Mouse (Mus musculus): Measurements from ENCODE around the gene Olfr304. TPM values are rescaled to one million over a fixed set of nuclear protein-coding genes. Genes with fewer than 3 reads are reported as not detected.
"Not testable (repeated sequence)": the region's sequence is repeated elsewhere in the genome, so short reads cannot be mapped to it uniquely, and the experiment has no call there.

Olfr304 gene
- polyA plus RNA-seq (2015; fragmentation: Nextera tagmentation; extraction: Ambion mirVana) = not detected in 2 replicates

- Histone ChIP-seq H3K9ac (replicated peaks; ENCODE audit: low read depth, low read length) (no peak within 1 kb of the TSS), H3K4me2 (ENCODE audit: low read length) (no peak within 1 kb of the TSS), H3K36me3 (ENCODE audit: control insufficient read depth, insufficient read depth) (no peaks in the 10 kb centered on the region), H3K4me3 (replicated peaks; ENCODE audit: low read length) (no peak within 1 kb of the TSS), H3K27me3 (replicated peaks; ENCODE audit: control insufficient read depth, insufficient read depth, low read length) (no peaks in the 10 kb centered on the region), H3K4me1 (replicated peaks; ENCODE audit: control insufficient read depth, insufficient read depth, low read length) (no peaks in the 10 kb centered on the region), H3K27ac (ENCODE audit: low read length) (no peak within 1 kb of the TSS), H3K9me3 (ENCODE audit: control insufficient read depth, low read length) (no peaks in the 10 kb centered on the region)
- 83% methylated on average over 1 of the region's 1 CpGs for WGBS
- ATAC-seq = no peak
These were observed at the start of gene Olfr304 for GRCm38 (mm10) chr7:86386558-86386957. TSS of gene Olfr304 (minus strand) at chr7:86386658.

GRCm38 (mm10) chr7:86403546-86403945, 17.1 kb upstream of the Olfr304 start, which contains the start of gene Olfr301:
TSS of gene Olfr301 (plus strand) at chr7:86403846.
- no peaks in the 10 kb centered on the region for H3K9me3 ChIP-seq (ENCODE audit: control insufficient read depth, low read length)
- H3K36me3 ChIP-seq (ENCODE audit: control insufficient read depth, insufficient read depth) = no peaks in the 10 kb centered on the region
- H3K27ac ChIP-seq (ENCODE audit: low read length) = no peak within 1 kb of the TSS
- no peak within 1 kb of the TSS for H3K4me3 ChIP-seq (replicated peaks; ENCODE audit: low read length)
- H3K4me2 ChIP-seq (ENCODE audit: low read length) = no peak within 1 kb of the TSS
- H3K9ac ChIP-seq (replicated peaks; ENCODE audit: low read depth, low read length) = no peak within 1 kb of the TSS
- no peaks in the 10 kb centered on the region for H3K27me3 ChIP-seq (replicated peaks; ENCODE audit: control insufficient read depth, insufficient read depth, low read length)
- ATAC-seq = no peak
- H3K4me1 ChIP-seq (replicated peaks; ENCODE audit: control insufficient read depth, insufficient read depth, low read length) = no peaks in the 10 kb centered on the region
- WGBS = 84% methylated on average over 2 of the region's 2 CpGs

DNA sequence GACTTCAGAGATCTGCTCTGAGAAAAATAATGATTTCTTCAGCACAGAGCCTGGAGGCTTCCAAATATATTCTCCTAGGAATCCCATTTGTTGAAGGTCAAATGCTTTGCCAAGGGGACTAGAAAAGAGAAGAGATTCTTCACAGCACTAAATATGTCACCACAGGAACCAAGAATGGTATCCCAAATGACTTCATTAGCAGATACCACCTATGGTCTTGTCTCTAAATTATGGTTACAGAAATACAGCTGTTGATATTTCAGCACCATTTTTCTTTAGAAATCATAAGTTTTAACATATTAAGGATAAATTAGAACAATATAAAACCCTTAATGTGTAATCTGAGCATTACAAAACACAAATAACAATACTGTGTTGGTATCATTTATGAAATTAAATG, 11.2 kb upstream of the Olfr304 start, which contains the start of gene Olfr303:
Olfr303 (minus strand) TSS at position 101 of the 400 bp plus-strand sequence.
- H3K27me3 ChIP-seq (replicated peaks; ENCODE audit: control insufficient read depth, insufficient read depth, low read length) = no peaks in the 10 kb centered on the region
- no peak within 1 kb of the TSS for H3K9ac ChIP-seq (replicated peaks; ENCODE audit: low read depth, low read length)
- H3K9me3 ChIP-seq (ENCODE audit: control insufficient read depth, low read length) = no peaks in the 10 kb centered on the region
- no peak within 1 kb of the TSS for H3K4me2 ChIP-seq (ENCODE audit: low read length)
- no peak for ATAC-seq
- no peaks in the 10 kb centered on the region for H3K36me3 ChIP-seq (ENCODE audit: control insufficient read depth, insufficient read depth)
- H3K27ac ChIP-seq (ENCODE audit: low read length) = no peak within 1 kb of the TSS
- H3K4me1 ChIP-seq (replicated peaks; ENCODE audit: control insufficient read depth, insufficient read depth, low read length) = no peaks in the 10 kb centered on the region
- no peak within 1 kb of the TSS for H3K4me3 ChIP-seq (replicated peaks; ENCODE audit: low read length)

- Histone ChIP-seq H3K36me3 (ENCODE audit: control insufficient read depth, insufficient read depth) (no peaks in the 10 kb centered on the region), H3K4me1 (replicated peaks; ENCODE audit: control insufficient read depth, insufficient read depth, low read length) (no peaks in the 10 kb centered on the region), H3K4me3 (replicated peaks; ENCODE audit: low read length) (no peak overlapping the region), H3K27me3 (replicated peaks; ENCODE audit: control insufficient read depth, insufficient read depth, low read length) (no peaks in the 10 kb centered on the region), H3K9me3 (ENCODE audit: control insufficient read depth, low read length) (no peaks in the 10 kb centered on the region), H3K4me2 (ENCODE audit: low read length) (no peak overlapping the region), H3K9ac (replicated peaks; ENCODE audit: low read depth, low read length) (no peak overlapping the region), H3K27ac (ENCODE audit: low read length) (no peak overlapping the region)
- ATAC-seq = no peak
- WGBS = 66% methylated on average over 3 of the region's 3 CpGs
These were observed 689 bp downstream of the Olfr304 start for GRCm38 (mm10) chr7:86385769-86386168.

GRCm38 (mm10) chr7:86366828-86367227, 19.6 kb downstream of the Olfr304 start, which contains the start of gene Olfr305:
TSS of gene Olfr305 (minus strand) at chr7:86366928.
- no peaks in the 10 kb centered on the region for H3K9me3 ChIP-seq (ENCODE audit: control insufficient read depth, low read length)
- H3K4me3 ChIP-seq (replicated peaks; ENCODE audit: low read length) = no peak within 1 kb of the TSS
- no peaks in the 10 kb centered on the region for H3K36me3 ChIP-seq (ENCODE audit: control insufficient read depth, insufficient read depth)
- whole genome bisulfite sequencing = 79% methylated on average over 1 of the region's 1 CpGs
- no peak for ATAC-seq
- no peaks in the 10 kb centered on the region for H3K27me3 ChIP-seq (replicated peaks; ENCODE audit: control insufficient read depth, insufficient read depth, low read length)
- H3K4me2 ChIP-seq (ENCODE audit: low read length) = no peak within 1 kb of the TSS
- H3K9ac ChIP-seq (replicated peaks; ENCODE audit: low read depth, low read length) = no peak within 1 kb of the TSS
- no peaks in the 10 kb centered on the region for H3K4me1 ChIP-seq (replicated peaks; ENCODE audit: control insufficient read depth, insufficient read depth, low read length)
- no peak within 1 kb of the TSS for H3K27ac ChIP-seq (ENCODE audit: low read length)

- not testable (repeated sequence) for H3K4me2 ChIP-seq (ENCODE audit: low read length); H3K27ac ChIP-seq (ENCODE audit: low read length); ATAC-seq; H3K4me3 ChIP-seq (replicated peaks; ENCODE audit: low read length); H3K27me3 ChIP-seq (replicated peaks; ENCODE audit: control insufficient read depth, insufficient read depth, low read length); H3K36me3 ChIP-seq (ENCODE audit: control insufficient read depth, insufficient read depth); H3K9ac ChIP-seq (replicated peaks; ENCODE audit: low read depth, low read length); H3K4me1 ChIP-seq (replicated peaks; ENCODE audit: control insufficient read depth, insufficient read depth, low read length); H3K9me3 ChIP-seq (ENCODE audit: control insufficient read depth, low read length)
- 86% methylated on average over 9 of the region's 9 CpGs for WGBS
These were observed 40.2 kb downstream of the Olfr304 start for GRCm38 (mm10) chr7:86346296-86346695.

- Histone ChIP-seq H3K4me3 (replicated peaks; ENCODE audit: low read length) (no peak overlapping the region), H3K36me3 (ENCODE audit: control insufficient read depth, insufficient read depth) (no peaks in the 10 kb centered on the region), H3K4me1 (replicated peaks; ENCODE audit: control insufficient read depth, insufficient read depth, low read length) (no peaks in the 10 kb centered on the region), H3K27ac (ENCODE audit: low read length) (no peak overlapping the region), H3K27me3 (replicated peaks; ENCODE audit: control insufficient read depth, insufficient read depth, low read length) (no peaks in the 10 kb centered on the region), H3K9me3 (ENCODE audit: control insufficient read depth, low read length) (no peaks in the 10 kb centered on the region), H3K4me2 (ENCODE audit: low read length) (no peak overlapping the region), H3K9ac (replicated peaks; ENCODE audit: low read depth, low read length) (no peak overlapping the region)
- WGBS = 57% methylated on average over 3 of the region's 3 CpGs
- ATAC-seq = no peak
These were observed 42.2 kb downstream of the Olfr304 start for GRCm38 (mm10) chr7:86344253-86344652.

- H3K9ac ChIP-seq (replicated peaks; ENCODE audit: low read depth, low read length) = no peak overlapping the region
- H3K27me3 ChIP-seq (replicated peaks; ENCODE audit: control insufficient read depth, insufficient read depth, low read length) = no peaks in the 10 kb centered on the region
- H3K4me2 ChIP-seq (ENCODE audit: low read length) = no peak overlapping the region
- no peaks in the 10 kb centered on the region for H3K9me3 ChIP-seq (ENCODE audit: control insufficient read depth, low read length)
- WGBS = 81% methylated on average over 14 of the region's 14 CpGs
- ATAC-seq = no peak
- H3K27ac ChIP-seq (ENCODE audit: low read length) = no peak overlapping the region
- no peaks in the 10 kb centered on the region for H3K4me1 ChIP-seq (replicated peaks; ENCODE audit: control insufficient read depth, insufficient read depth, low read length)
- no peak overlapping the region for H3K4me3 ChIP-seq (replicated peaks; ENCODE audit: low read length)
- H3K36me3 ChIP-seq (ENCODE audit: control insufficient read depth, insufficient read depth) = no peaks in the 10 kb centered on the region
These were observed 43.4 kb downstream of the Olfr304 start for GRCm38 (mm10) chr7:86342881-86343565.

DNA sequence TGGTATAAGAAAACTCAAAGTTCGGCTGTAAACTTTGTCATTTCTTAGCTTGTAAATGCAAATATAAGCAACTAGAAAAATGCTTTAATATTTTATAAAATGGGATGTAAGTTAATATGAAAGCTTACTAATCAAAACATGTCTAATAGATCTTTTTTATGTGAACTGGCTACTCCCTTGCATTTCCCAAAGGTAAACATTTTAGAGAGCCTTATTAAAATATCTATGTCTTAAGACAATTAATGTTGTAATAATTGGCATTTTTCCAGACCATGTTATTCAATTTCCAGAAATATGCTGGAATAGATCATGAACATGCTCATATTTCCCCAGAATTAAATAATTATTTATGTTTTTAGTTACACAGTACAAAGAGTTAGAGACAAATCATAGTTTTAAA, 49.0 kb downstream of the Olfr304 start, which contains the start of gene Olfr307:
Olfr307 (minus strand) TSS at position 101 of the 400 bp plus-strand sequence.
- Histone ChIP-seq H3K4me1 (replicated peaks; ENCODE audit: control insufficient read depth, insufficient read depth, low read length) (no peaks in the 10 kb centered on the region), H3K9me3 (ENCODE audit: control insufficient read depth, low read length) (no peaks in the 10 kb centered on the region), H3K27ac (ENCODE audit: low read length) (no peak within 1 kb of the TSS), H3K36me3 (ENCODE audit: control insufficient read depth, insufficient read depth) (no peaks in the 10 kb centered on the region), H3K27me3 (replicated peaks; ENCODE audit: control insufficient read depth, insufficient read depth, low read length) (no peaks in the 10 kb centered on the region), H3K4me3 (replicated peaks; ENCODE audit: low read length) (no peak within 1 kb of the TSS), H3K9ac (replicated peaks; ENCODE audit: low read depth, low read length) (no peak within 1 kb of the TSS), H3K4me2 (ENCODE audit: low read length) (no peak within 1 kb of the TSS)
- ATAC-seq = no peak
- WGBS = 74% methylated on average over 1 of the region's 1 CpGs

Data from forebrain, embryonic 16.5 days (tissue).